In genomic region chr1:188030116-188030515, GRCm38 (mm10) we compare ENCODE assay signal across 19 mouse cellular contexts.
DNase-seq lines count a peak whose midpoint lies in the region; ATAC-seq and TF ChIP-seq lines count a peak whose summit lies in the region.
"Had no signal": no experiment of that assay in that cellular context is flagged by ENCODE, and none has a peak within 500 bp of the region (broad histone marks: within the 10 kb centered on the region; RNA-seq: fewer than 3 reads in every experiment).

No protein-coding gene starts in this region.

- no peaks in the 10 kb centered on the region for H3K36me3 ChIP-seq in hindbrain, embryonic 13.5 days
- no peaks in the 10 kb centered on the region for H3K36me3 ChIP-seq in hindbrain, embryonic 10.5 days
- H3K36me3 ChIP-seq in midbrain, postnatal 0 days (ENCODE audit: insufficient read depth, low read length), result no peaks in the 10 kb centered on the region
- H3K36me3 ChIP-seq in midbrain, embryonic 11.5 days (ENCODE audit: control insufficient read depth, insufficient read depth, low read length), result no peaks in the 10 kb centered on the region
- no peaks in the 10 kb centered on the region for H3K36me3 ChIP-seq in kidney, embryonic 16.5 days (ENCODE audit: insufficient read depth, low read length)
- H3K36me3 ChIP-seq: embryonic facial prominence, embryonic 15.5 days; forebrain, embryonic 10.5 days; heart, embryonic 12.5 days; intestine, embryonic 15.5 days had no signal

- H3K4me3 ChIP-seq in hindbrain, embryonic 13.5 days, result no peak overlapping the region
- no peak overlapping the region for H3K4me3 ChIP-seq in hindbrain, embryonic 10.5 days
- H3K4me3 ChIP-seq in midbrain, postnatal 0 days (ENCODE audit: low read depth, low read length), result no peak overlapping the region
- H3K4me3 ChIP-seq in midbrain, embryonic 11.5 days (ENCODE audit: low read depth, low read length), result no peak overlapping the region
- no peak overlapping the region for H3K4me3 ChIP-seq in kidney, embryonic 16.5 days (ENCODE audit: low read length)
- H3K4me3 ChIP-seq: embryonic facial prominence, embryonic 15.5 days; erythroblast, embryonic 14.5 days; forebrain, embryonic 10.5 days; heart, adult 2 months; heart, embryonic 12.5 days; intestine, embryonic 15.5 days had no signal

- DNase-seq in cerebellum, postnatal 14 days, result peak; percentile 35 to 53
- no peak for DNase-seq in cerebellum, postnatal 36 days
- no peak for DNase-seq in hindbrain, embryonic 10.5 days (ENCODE audit: low spot score)
- peak; percentile 25 for DNase-seq in midbrain, postnatal 0 days (ENCODE audit: low spot score)
- no peak for DNase-seq in midbrain, embryonic 11.5 days (ENCODE audit: low spot score, missing footprints)
- no peak for DNase-seq in c-Kit-positive CD71-positive TER-119-positive erythroid progenitor cells, embryonic 14.5 days (ENCODE audit: low spot score)
- DNase-seq: adrenal gland, postnatal 10 days; cerebellum, adult 18-20 months; embryo, embryonic 11 days; gastrocnemius, postnatal 10 days; heart, adult 2 months had no signal

- H3K4me1 ChIP-seq in hindbrain, embryonic 13.5 days (replicated peaks), result peaks cover 10% of the 10 kb centered on the region; the same call in 1 of the 2 replicates
- peaks cover 7% of the 10 kb centered on the region; the same call in 1 of the 2 replicates for H3K4me1 ChIP-seq in hindbrain, embryonic 10.5 days (replicated peaks)
- no peaks in the 10 kb centered on the region for H3K4me1 ChIP-seq in midbrain, postnatal 0 days (ENCODE audit: insufficient read depth, low read length)
- H3K4me1 ChIP-seq in midbrain, embryonic 11.5 days (ENCODE audit: control insufficient read depth, insufficient read depth, low read length), result no peaks in the 10 kb centered on the region
- no peaks in the 10 kb centered on the region for H3K4me1 ChIP-seq in kidney, embryonic 16.5 days (ENCODE audit: insufficient read depth, low read length)
- H3K4me1 ChIP-seq: embryonic facial prominence, embryonic 15.5 days; intestine, embryonic 15.5 days had no signal

- no peak for TF ChIP-seq CTCF in midbrain, postnatal 0 days (IDR thresholded peaks at IDR 0.05)

- no peak for ATAC-seq in hindbrain, embryonic 13.5 days (ENCODE audit: low FRiP score)
- ATAC-seq in midbrain, postnatal 0 days (ENCODE audit: low FRiP score), result no peak
- no peak for ATAC-seq in midbrain, embryonic 11.5 days (ENCODE audit: low FRiP score)
- no peak for ATAC-seq in kidney, embryonic 16.5 days (ENCODE audit: low FRiP score, low TSS enrichment)
- ATAC-seq: forebrain, embryonic 16.5 days; intestine, embryonic 15.5 days had no signal

- H3K9ac ChIP-seq in hindbrain, embryonic 13.5 days, result no peak overlapping the region
- no peak overlapping the region for H3K9ac ChIP-seq in midbrain, postnatal 0 days (replicated peaks; ENCODE audit: low read length, poor library complexity, severe bottlenecking)
- H3K9ac ChIP-seq in midbrain, embryonic 11.5 days (ENCODE audit: low read length), result no peak overlapping the region
- no peak overlapping the region for H3K9ac ChIP-seq in kidney, embryonic 16.5 days (replicated peaks; ENCODE audit: low read length)
- H3K9ac ChIP-seq: embryonic facial prominence, embryonic 15.5 days; heart, embryonic 12.5 days; intestine, embryonic 15.5 days had no signal

- WGBS in hindbrain, embryonic 13.5 days, result 29% methylated on average over 10 of the region's 10 CpGs
- WGBS in hindbrain, embryonic 10.5 days, result 54% methylated on average over 10 of the region's 10 CpGs
- 46% methylated on average over 10 of the region's 10 CpGs for WGBS in midbrain, postnatal 0 days
- 47% methylated on average over 10 of the region's 10 CpGs for WGBS in midbrain, embryonic 11.5 days
- WGBS in kidney, embryonic 16.5 days, result 18% methylated on average over 10 of the region's 10 CpGs

- no peaks in the 10 kb centered on the region for H3K27me3 ChIP-seq in hindbrain, embryonic 13.5 days
- H3K27me3 ChIP-seq in hindbrain, embryonic 10.5 days (ENCODE audit: insufficient read depth, poor library complexity, severe bottlenecking), result no peaks in the 10 kb centered on the region
- no peaks in the 10 kb centered on the region for H3K27me3 ChIP-seq in midbrain, postnatal 0 days (ENCODE audit: insufficient read depth, low read length)
- no peaks in the 10 kb centered on the region for H3K27me3 ChIP-seq in midbrain, embryonic 11.5 days (ENCODE audit: control insufficient read depth, insufficient read depth, low read length)
- H3K27me3 ChIP-seq in kidney, embryonic 16.5 days (ENCODE audit: insufficient read depth, low read length), result no peaks in the 10 kb centered on the region; the same call in 1 of the 2 replicates
- H3K27me3 ChIP-seq: embryonic facial prominence, embryonic 15.5 days; heart, embryonic 12.5 days; intestine, embryonic 15.5 days had no signal

- H3K9me3 ChIP-seq in hindbrain, embryonic 13.5 days, result no peaks in the 10 kb centered on the region
- no peaks in the 10 kb centered on the region for H3K9me3 ChIP-seq in hindbrain, embryonic 10.5 days
- H3K9me3 ChIP-seq in midbrain, postnatal 0 days (ENCODE audit: low read length), result no peaks in the 10 kb centered on the region
- no peaks in the 10 kb centered on the region for H3K9me3 ChIP-seq in midbrain, embryonic 11.5 days (ENCODE audit: control insufficient read depth, low read length)
- H3K9me3 ChIP-seq in kidney, embryonic 16.5 days (ENCODE audit: low read length), result no peaks in the 10 kb centered on the region
- H3K9me3 ChIP-seq: embryonic facial prominence, embryonic 15.5 days; forebrain, embryonic 10.5 days; heart, embryonic 12.5 days; intestine, embryonic 15.5 days had no signal

- 0 out of 2 replicates have a peak overlapping the region, but pooled peaks have one; percentile 13 for H3K4me2 ChIP-seq in hindbrain, embryonic 13.5 days
- no peak overlapping the region for H3K4me2 ChIP-seq in midbrain, postnatal 0 days (ENCODE audit: low read depth, low read length, poor library complexity, severe bottlenecking)
- no peak overlapping the region for H3K4me2 ChIP-seq in midbrain, embryonic 11.5 days
- H3K4me2 ChIP-seq in kidney, embryonic 16.5 days (replicated peaks; ENCODE audit: low read depth, low read length), result no peak overlapping the region
- H3K4me2 ChIP-seq: embryonic facial prominence, embryonic 15.5 days; heart, embryonic 12.5 days; intestine, embryonic 15.5 days had no signal

- H3K27ac ChIP-seq in hindbrain, embryonic 13.5 days, result no peak overlapping the region
- no peak overlapping the region for H3K27ac ChIP-seq in hindbrain, embryonic 10.5 days
- no peak overlapping the region for H3K27ac ChIP-seq in midbrain, postnatal 0 days (ENCODE audit: low read depth, low read length)
- H3K27ac ChIP-seq in midbrain, embryonic 11.5 days (ENCODE audit: low read depth, low read length), result no peak overlapping the region
- no peak overlapping the region for H3K27ac ChIP-seq in kidney, embryonic 16.5 days (ENCODE audit: low read length)
- H3K27ac ChIP-seq: embryonic facial prominence, embryonic 15.5 days; forebrain, embryonic 10.5 days; heart, adult 2 months; intestine, embryonic 15.5 days had no signal

Comparison
In these comparisons a context has a peak if more than half of its experiments do, and no peak if none do; other contexts are left out.
1. DNase-seq: peak in cerebellum, postnatal 14 days (2 of 2) and midbrain, postnatal 0 days (single experiment); none in cerebellum, postnatal 36 days (0 of 2), hindbrain, embryonic 10.5 days (single experiment), midbrain, embryonic 11.5 days (single experiment) and c-Kit-positive CD71-positive TER-119-positive erythroid progenitor cells, embryonic 14.5 days (single experiment).